Mouse (Mus musculus) CD8-positive naive resting alpha-beta T cell, adult 2 months (primary cell): ENCODE data around the gene Rptor.

Experiments used
- DNase-seq, 2 experiments: peaks; one replicate each; pipeline ENCODE4 v3.0.0; 2022; ENCODE audit warnings: low read depth in 2 of 2, low spot score in 2 of 2

Gene Rptor

GRCm38 (mm10) chr11:119839411-119840342 is 237.0 kb downstream of the Rptor start:
- DNase-seq, result no peak

GRCm38 (mm10) chr11:119846608-119847007 is 243.9 kb downstream of the Rptor start:
- DNase-seq, result no peak

GRCm38 (mm10) chr11:119847076-119847475 is 244.4 kb downstream of the Rptor start:
- peak; percentile 39 to 42 for DNase-seq

- DNase-seq, result no peak
Measured at GRCm38 (mm10) chr11:119847569-119847968, 244.9 kb downstream of the Rptor start.

GRCm38 (mm10) chr11:119848189-119848588 is 245.5 kb downstream of the Rptor start:
- no peak for DNase-seq

GRCm38 (mm10) chr11:119855999-119856398 is 253.3 kb downstream of the Rptor start:
- DNase-seq, result peak in 1 of 2 experiments; percentile 11

- DNase-seq, result no peak
Measured at GRCm38 (mm10) chr11:119862523-119863299, 260.0 kb downstream of the Rptor start.

- no peak for DNase-seq
Measured at GRCm38 (mm10) chr11:119863421-119863821, 260.7 kb downstream of the Rptor start.

GRCm38 (mm10) chr11:119866837-119867236 is 264.1 kb downstream of the Rptor start:
- no peak for DNase-seq

GRCm38 (mm10) chr11:119868138-119868537 is 265.4 kb downstream of the Rptor start:
- DNase-seq, result no peak

GRCm38 (mm10) chr11:119868556-119868955 is 265.9 kb downstream of the Rptor start:
- DNase-seq, result no peak

- no peak for DNase-seq
Measured at GRCm38 (mm10) chr11:119871141-119871540, 268.4 kb downstream of the Rptor start.

- DNase-seq, result no peak
Measured at GRCm38 (mm10) chr11:119873643-119874042, 270.9 kb downstream of the Rptor start.

- no peak for DNase-seq
Measured at GRCm38 (mm10) chr11:119874841-119875240, 272.1 kb downstream of the Rptor start.

GRCm38 (mm10) chr11:119875685-119876084 is 273.0 kb downstream of the Rptor start:
- no peak for DNase-seq

- DNase-seq, result no peak
Measured at GRCm38 (mm10) chr11:119877124-119877523, 274.4 kb downstream of the Rptor start.

GRCm38 (mm10) chr11:119879573-119879972 is 276.9 kb downstream of the Rptor start:
- DNase-seq, result no peak

- DNase-seq, result no peak
Measured at GRCm38 (mm10) chr11:119883646-119884045, 280.9 kb downstream of the Rptor start.

GRCm38 (mm10) chr11:119889966-119890365 is 287.3 kb downstream of the Rptor start:
- DNase-seq, result no peak

- no peak for DNase-seq
Measured at GRCm38 (mm10) chr11:119891601-119892215, 289.0 kb downstream of the Rptor start.

- no peak for DNase-seq
Measured at GRCm38 (mm10) chr11:119893667-119894236, 291.0 kb downstream of the Rptor start.
